Mouse (Mus musculus): ENCODE measurements around the gene Pum2. TPM values are rescaled to one million over a fixed set of nuclear protein-coding genes. Genes with fewer than 3 reads are reported as not detected.
A peak's percentile ranks its signal among the peaks of the same experiment; 100 is the strongest.
"Not testable (repeated sequence)": the region's sequence is repeated elsewhere in the genome, so short reads cannot be mapped to it uniquely, and the experiment has no call there.

Pum2 gene
- polyA plus RNA-seq, 1 experiment, result 218 TPM

GRCm38 (mm10) chr12:8640711-8641424, 33.1 kb upstream of the Pum2 start:
- TF ChIP-seq CTCF (IDR thresholded peaks at IDR 0.05; ENCODE audit: insufficient read depth, low read depth, low read length) (no peak), POLR2A (IDR thresholded peaks at IDR 0.05; ENCODE audit: insufficient read depth, low read depth, low read length) (peak; percentile 44; the same call in 1 of the 2 replicates)
- WGBS, result under 1% methylated on average over 47 of the region's 47 CpGs
- peak overlapping the region; percentile 100 for H3K4me3 ChIP-seq (ENCODE audit: insufficient read depth, low read depth, low read length)
- 0 out of 2 replicates have a peak, but pooled peaks cover 3% of the 10 kb centered on the region for H3K4me1 ChIP-seq (ENCODE audit: control insufficient read depth, insufficient read depth, low read length)
- H3K27ac ChIP-seq (ENCODE audit: insufficient read depth, low read depth, low read length), result peak overlapping the region; percentile 99

- Histone ChIP-seq H3K4me1 (ENCODE audit: control insufficient read depth, insufficient read depth, low read length) (0 out of 2 replicates have a peak, but pooled peaks cover 3% of the 10 kb centered on the region), H3K4me3 (ENCODE audit: insufficient read depth, low read depth, low read length) (peak overlapping the region; percentile 100), H3K27ac (ENCODE audit: insufficient read depth, low read depth, low read length) (peak overlapping the region; percentile 37; the same call in 1 of the 2 replicates)
- TF ChIP-seq POLR2A (IDR thresholded peaks at IDR 0.05; ENCODE audit: insufficient read depth, low read depth, low read length), result no peak
- no peak for TF ChIP-seq CTCF (IDR thresholded peaks at IDR 0.05; ENCODE audit: insufficient read depth, low read depth, low read length)
- 4% methylated on average over 10 of the region's 10 CpGs for WGBS
Observed at GRCm38 (mm10) chr12:8641425-8641735, 32.6 kb upstream of the Pum2 start.

- not testable (repeated sequence) for H3K4me3 ChIP-seq (ENCODE audit: insufficient read depth, low read depth, low read length); H3K27ac ChIP-seq (ENCODE audit: insufficient read depth, low read depth, low read length); H3K4me1 ChIP-seq (ENCODE audit: control insufficient read depth, insufficient read depth, low read length)
- WGBS, result 71% methylated on average over 8 of the region's 8 CpGs
Observed at GRCm38 (mm10) chr12:8648211-8648610, 25.7 kb upstream of the Pum2 start.

- H3K27ac ChIP-seq (ENCODE audit: insufficient read depth, low read depth, low read length); H3K4me3 ChIP-seq (ENCODE audit: insufficient read depth, low read depth, low read length); H3K4me1 ChIP-seq (ENCODE audit: control insufficient read depth, insufficient read depth, low read length): not testable (repeated sequence)
- WGBS, result 62% methylated on average over 3 of the region's 3 CpGs
Observed at GRCm38 (mm10) chr12:8650027-8650426, 23.9 kb upstream of the Pum2 start.

- peaks cover 4% of the 10 kb centered on the region; the same call in 1 of the 2 replicates for H3K4me1 ChIP-seq (ENCODE audit: control insufficient read depth, insufficient read depth, low read length)
- TF ChIP-seq CTCF (IDR thresholded peaks at IDR 0.05; ENCODE audit: insufficient read depth, low read depth, low read length) (no peak), POLR2A (IDR thresholded peaks at IDR 0.05; ENCODE audit: insufficient read depth, low read depth, low read length) (no peak)
- WGBS, result 76% methylated on average over 4 of the region's 4 CpGs
- H3K27ac ChIP-seq (ENCODE audit: insufficient read depth, low read depth, low read length), result no peak overlapping the region
- no peak overlapping the region for H3K4me3 ChIP-seq (ENCODE audit: insufficient read depth, low read depth, low read length)
Observed at GRCm38 (mm10) chr12:8656596-8656995, 17.3 kb upstream of the Pum2 start.

GRCm38 (mm10) chr12:8657116-8657515, 16.8 kb upstream of the Pum2 start:
- 55% methylated on average over 10 of the region's 10 CpGs for WGBS
- Histone ChIP-seq H3K4me1 (ENCODE audit: control insufficient read depth, insufficient read depth, low read length) (peaks cover 4% of the 10 kb centered on the region; the same call in 1 of the 2 replicates), H3K27ac (ENCODE audit: insufficient read depth, low read depth, low read length) (no peak overlapping the region), H3K4me3 (ENCODE audit: insufficient read depth, low read depth, low read length) (no peak overlapping the region)
- TF ChIP-seq POLR2A (IDR thresholded peaks at IDR 0.05; ENCODE audit: insufficient read depth, low read depth, low read length) (no peak), CTCF (IDR thresholded peaks at IDR 0.05; ENCODE audit: insufficient read depth, low read depth, low read length) (no peak)

- 94% methylated on average over 6 of the region's 6 CpGs for WGBS
- H3K27ac ChIP-seq (ENCODE audit: insufficient read depth, low read depth, low read length), result no peak overlapping the region
- H3K4me1 ChIP-seq (ENCODE audit: control insufficient read depth, insufficient read depth, low read length), result peaks cover 4% of the 10 kb centered on the region; the same call in 1 of the 2 replicates
- no peak for TF ChIP-seq POLR2A (IDR thresholded peaks at IDR 0.05; ENCODE audit: insufficient read depth, low read depth, low read length)
- no peak for TF ChIP-seq CTCF (IDR thresholded peaks at IDR 0.05; ENCODE audit: insufficient read depth, low read depth, low read length)
- no peak overlapping the region for H3K4me3 ChIP-seq (ENCODE audit: insufficient read depth, low read depth, low read length)
Observed at GRCm38 (mm10) chr12:8657629-8658366, 16.1 kb upstream of the Pum2 start.

GRCm38 (mm10) chr12:8659406-8660279, 14.3 kb upstream of the Pum2 start:
- peaks cover 4% of the 10 kb centered on the region; the same call in 1 of the 2 replicates for H3K4me1 ChIP-seq (ENCODE audit: control insufficient read depth, insufficient read depth, low read length)
- TF ChIP-seq CTCF (IDR thresholded peaks at IDR 0.05; ENCODE audit: insufficient read depth, low read depth, low read length) (no peak), POLR2A (IDR thresholded peaks at IDR 0.05; ENCODE audit: insufficient read depth, low read depth, low read length) (no peak)
- H3K4me3 ChIP-seq (ENCODE audit: insufficient read depth, low read depth, low read length), result no peak overlapping the region
- 87% methylated on average over 15 of the region's 15 CpGs for WGBS
- H3K27ac ChIP-seq (ENCODE audit: insufficient read depth, low read depth, low read length), result no peak overlapping the region

- no peak for TF ChIP-seq CTCF (IDR thresholded peaks at IDR 0.05; ENCODE audit: insufficient read depth, low read depth, low read length)
- TF ChIP-seq POLR2A (IDR thresholded peaks at IDR 0.05; ENCODE audit: insufficient read depth, low read depth, low read length), result no peak
- Histone ChIP-seq H3K4me3 (ENCODE audit: insufficient read depth, low read depth, low read length) (no peak overlapping the region), H3K4me1 (ENCODE audit: control insufficient read depth, insufficient read depth, low read length) (peaks cover under 1% of the 10 kb centered on the region; the same call in 1 of the 2 replicates), H3K27ac (ENCODE audit: insufficient read depth, low read depth, low read length) (no peak overlapping the region)
- 65% methylated on average over 3 of the region's 3 CpGs for WGBS
Observed at GRCm38 (mm10) chr12:8661747-8662146, 12.2 kb upstream of the Pum2 start.
